Mouse (Mus musculus) olfactory bulb, adult 2 months (tissue): ENCODE measurements around the gene Phactr1.

ENCODE experiments used
- CTCF ChIP-seq: fragments of 200-500 bp; IDR thresholded peaks from 2 replicates; pipeline ENCODE4 v1.5.1; 2012; ENCODE audit warnings: low read depth, mild to moderate bottlenecking, low read length, moderate library complexity; ENCODE audit not compliant: insufficient read depth
- POLR2A ChIP-seq: fragments of 200-500 bp; IDR thresholded peaks from 2 replicates; pipeline ENCODE4 v1.6.1; 2012; ENCODE audit warnings: mild to moderate bottlenecking, low read depth, low read length, moderate library complexity; ENCODE audit not compliant: insufficient read depth

DNA sequence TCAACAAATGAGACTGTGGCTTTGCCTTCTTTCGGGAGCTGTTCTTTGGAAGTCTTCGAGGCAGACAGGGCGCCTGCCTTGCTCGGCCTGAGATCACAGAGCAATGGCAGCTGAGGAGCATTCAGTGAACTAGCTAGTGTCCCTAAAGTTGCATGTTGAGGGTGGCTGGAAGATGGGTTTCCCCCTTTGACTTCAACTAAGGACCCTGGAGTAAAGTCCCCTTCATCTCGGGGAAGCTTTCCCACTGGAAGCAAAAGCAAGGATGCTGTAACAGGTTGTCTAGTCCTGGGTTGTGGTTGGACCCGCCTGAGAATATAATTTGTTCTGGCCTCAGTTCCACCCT lies 235.4 kb downstream of the Phactr1 start:
- TF ChIP-seq POLR2A (no peak), CTCF (no peak)
